Mouse (Mus musculus): ENCODE data around the gene S100a11.
A peak's percentile ranks its signal among the peaks of the same experiment; 100 is the strongest.

Gene S100a11

DNA sequence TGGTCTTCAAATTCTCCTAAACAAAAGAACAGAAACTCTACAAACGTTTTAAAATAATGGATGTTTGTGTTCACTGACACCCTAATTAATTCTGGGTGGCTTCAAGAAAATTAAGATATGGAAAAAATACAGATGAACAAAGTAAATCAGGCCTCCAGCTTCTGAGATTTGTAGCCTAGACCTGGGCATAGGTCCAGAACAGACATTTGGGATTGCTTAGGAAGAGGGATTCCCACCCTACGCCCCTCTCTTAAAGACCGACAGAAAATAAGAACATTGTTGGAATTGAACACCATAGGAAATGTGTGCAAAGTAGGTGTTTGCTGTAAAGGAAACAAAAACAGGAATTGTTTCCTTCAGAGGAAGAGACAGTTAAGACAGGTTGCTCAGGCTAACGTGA lies 37.2 kb downstream of the S100a11 start:
- no peak for DNase-seq (ENCODE audit: low read depth, low spot score)

DNA sequence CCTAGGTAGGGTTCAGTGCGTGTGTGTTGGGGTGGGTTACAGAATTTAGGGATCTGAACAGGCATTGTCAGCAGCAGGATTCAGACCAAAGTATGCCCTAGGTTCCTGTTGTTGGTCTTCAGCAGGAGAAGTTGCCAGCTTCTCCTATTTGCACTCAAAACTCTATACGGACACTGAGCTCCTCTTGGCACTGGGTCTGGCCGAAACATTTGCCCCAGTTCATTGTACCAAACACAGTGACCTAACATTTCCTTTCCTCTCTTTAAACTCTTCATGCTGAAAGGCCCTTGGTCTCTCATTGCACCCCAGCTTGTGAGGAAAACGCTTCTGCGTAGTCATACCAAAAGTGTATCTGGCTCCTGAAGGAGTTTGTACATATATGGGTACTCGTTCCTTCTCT lies 39.7 kb downstream of the S100a11 start:
- DNase-seq (ENCODE audit: low read depth, low spot score) = no peak

DNA sequence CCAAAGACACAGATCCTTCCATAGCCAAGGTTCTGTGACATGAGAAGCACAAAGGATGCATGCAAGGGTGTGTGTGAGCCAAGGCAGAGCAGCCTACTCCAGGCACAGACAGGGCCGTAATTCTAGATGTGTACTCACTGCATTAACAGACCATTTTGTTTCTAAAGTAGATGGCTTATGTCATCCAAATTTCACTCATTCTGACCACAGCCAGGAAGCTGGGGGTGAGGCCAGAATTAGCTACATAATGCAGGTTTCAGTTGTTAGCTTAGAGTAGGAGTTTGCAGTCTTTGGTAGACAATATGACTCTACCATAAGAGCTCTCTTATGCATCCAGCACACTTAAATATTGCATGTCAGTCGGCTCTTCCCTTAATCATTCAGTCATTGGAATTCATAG lies 42.1 kb downstream of the S100a11 start:
- no peak for DNase-seq (ENCODE audit: low read depth, low spot score)

DNA sequence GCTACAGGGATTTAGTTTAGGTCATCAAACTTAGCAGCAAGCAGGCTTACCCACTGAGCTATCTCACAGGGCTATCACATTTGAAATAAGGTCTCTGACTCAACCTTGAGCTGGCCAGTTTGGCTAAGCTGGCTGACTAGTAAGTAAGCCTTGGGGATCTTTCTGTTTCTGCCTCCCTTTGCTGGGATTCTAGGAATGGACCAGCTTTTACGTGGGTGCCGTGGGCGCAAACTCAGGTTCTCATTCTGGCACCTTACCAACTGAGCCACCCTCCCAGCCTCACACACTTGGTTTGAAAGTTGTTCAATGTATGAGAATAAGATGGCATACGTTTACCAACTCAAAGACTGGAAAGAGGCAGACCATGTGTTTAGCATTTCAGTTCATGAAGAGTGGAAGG lies 42.9 kb downstream of the S100a11 start:
- no peak for DNase-seq (ENCODE audit: low read depth, low spot score)

DNA sequence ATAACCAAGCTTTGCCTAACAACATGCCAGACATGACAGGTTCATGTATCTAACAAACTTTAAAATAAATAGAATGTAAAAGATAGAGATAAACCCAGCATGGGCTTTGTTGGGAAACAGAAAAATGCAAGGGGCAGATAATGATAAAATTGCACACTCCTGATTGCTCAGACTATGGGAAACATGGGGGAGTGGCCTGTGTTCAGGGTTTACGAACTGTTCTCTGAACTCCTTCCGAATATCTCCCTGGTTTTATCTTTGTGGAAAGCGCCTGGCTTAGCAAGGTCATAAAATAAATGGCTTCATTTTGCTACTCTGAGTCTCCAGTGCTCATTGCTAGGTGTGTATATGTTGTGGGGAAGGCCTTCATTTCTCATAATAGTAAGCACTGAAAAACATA lies 46.6 kb downstream of the S100a11 start:
- DNase-seq (ENCODE audit: low read depth, low spot score) = no peak

DNA sequence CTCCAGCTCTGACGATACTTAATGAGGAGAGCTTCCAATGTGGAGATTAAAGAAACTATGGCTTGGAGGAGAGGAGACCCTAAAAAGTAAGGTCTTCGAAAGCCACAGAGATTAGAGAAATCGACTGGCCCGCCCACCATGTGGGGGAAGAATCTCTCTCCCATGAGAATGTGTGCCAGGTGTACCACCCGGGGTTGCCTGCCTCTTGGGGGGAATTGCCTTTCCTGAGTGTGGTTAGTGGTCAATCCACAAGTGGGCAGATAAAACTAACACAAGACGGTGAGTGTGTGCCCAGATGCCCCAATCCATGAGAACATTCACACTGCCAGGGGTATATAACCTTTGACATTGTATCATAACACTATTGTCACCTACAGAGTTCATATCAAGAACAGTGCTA lies 47.4 kb downstream of the S100a11 start:
- no peak for DNase-seq (ENCODE audit: low read depth, low spot score)

DNA sequence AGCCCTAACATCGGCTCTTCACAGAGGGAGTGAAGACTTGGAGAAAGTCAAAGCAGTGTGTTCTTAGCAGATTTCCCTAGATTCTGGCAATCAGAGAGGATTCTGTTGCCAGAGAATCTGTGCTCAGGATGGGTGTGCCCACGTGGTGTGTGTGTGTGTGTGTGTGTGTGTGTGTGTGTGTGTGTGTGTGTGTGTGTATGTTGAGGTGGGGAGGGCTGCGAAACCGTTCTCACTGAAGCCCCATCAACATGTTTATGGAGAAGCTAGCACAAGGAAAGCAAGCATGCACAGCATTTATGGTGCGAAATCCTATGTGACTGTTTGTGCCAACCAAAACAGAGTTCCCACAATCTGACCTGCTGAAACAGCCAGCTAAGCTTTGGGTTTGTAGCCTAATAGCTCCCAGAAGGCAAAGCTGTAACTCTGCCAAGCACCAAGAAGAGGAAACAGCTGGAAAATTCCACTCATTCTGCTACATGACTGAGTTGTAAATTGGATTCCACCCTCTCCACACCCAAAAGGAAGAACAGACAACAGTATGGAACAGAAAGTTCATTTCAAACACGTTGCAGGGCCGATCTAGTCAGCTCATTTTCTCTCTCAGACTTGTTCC lies 48.2 kb downstream of the S100a11 start:
- peak; percentile 76 for DNase-seq (ENCODE audit: low read depth, low spot score)

DNA sequence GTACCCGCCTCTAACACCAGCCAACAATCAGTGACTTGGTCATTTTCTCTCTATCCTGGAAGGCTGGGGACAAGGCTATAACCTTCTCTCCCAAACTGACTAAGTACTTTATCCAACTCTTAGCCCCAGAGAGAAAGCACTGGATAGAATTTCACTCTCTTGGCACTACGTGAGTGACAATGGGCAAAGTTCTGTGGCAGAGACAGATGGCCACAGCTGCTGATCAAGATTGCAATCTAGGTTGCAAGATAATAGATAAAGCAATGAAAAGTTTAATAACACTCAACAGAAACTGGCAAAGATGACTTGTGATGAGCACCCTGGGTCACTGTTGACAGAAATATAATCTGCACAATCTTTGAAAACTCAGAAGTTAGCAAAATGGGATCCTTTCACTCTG lies 48.8 kb downstream of the S100a11 start:
- no peak for DNase-seq (ENCODE audit: low read depth, low spot score)

DNA sequence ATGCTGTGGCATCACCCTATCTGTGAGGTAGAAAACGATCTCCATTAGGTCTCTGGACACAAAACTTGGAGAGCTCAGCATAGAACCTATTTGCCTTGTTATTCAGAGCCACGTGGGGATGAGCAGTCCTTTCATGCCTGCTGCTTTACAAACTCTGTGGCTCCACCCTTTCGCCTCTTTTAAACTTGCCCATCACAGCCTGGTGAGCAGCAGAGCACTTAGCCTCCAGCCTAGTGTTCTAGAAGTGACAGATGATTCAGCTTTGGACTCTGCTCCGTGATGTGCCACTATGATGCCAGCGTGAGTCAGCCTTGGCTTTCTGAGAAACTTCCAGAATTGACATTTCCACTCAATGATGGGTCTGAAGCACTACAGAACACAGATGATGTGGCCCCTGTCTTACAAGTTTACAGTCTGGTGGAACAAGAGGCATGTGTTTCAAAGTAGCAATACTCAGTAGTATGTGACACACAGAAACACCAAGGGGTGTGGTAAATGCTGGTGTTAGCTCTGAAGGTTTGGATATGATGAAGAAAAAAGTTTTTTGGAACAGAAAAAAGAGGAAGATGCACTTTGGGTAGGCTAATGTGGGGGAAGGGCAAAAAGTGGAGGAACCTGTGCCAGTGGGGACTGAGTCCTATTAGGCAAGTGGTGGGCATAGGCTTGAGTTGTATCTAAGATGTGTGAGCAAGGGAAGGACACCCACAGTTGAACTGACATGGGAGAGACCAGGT lies 51.9 kb downstream of the S100a11 start:
- no peak for DNase-seq (ENCODE audit: low read depth, low spot score)
